Mouse (Mus musculus) mouse trophoblast stem cell (cell line): Measurements from ENCODE around the gene Rpl39.

Experiments
- in situ Hi-C, 2 experiments: fragments of 300-500 bp; cut with MseI, MboI; formaldehyde crosslinking; loops; 2 replicates in 1 of 2; 3 replicates in 1 of 2; pipeline ENCODE4 v1.15.1; 2025

The Rpl39 gene

DNA sequence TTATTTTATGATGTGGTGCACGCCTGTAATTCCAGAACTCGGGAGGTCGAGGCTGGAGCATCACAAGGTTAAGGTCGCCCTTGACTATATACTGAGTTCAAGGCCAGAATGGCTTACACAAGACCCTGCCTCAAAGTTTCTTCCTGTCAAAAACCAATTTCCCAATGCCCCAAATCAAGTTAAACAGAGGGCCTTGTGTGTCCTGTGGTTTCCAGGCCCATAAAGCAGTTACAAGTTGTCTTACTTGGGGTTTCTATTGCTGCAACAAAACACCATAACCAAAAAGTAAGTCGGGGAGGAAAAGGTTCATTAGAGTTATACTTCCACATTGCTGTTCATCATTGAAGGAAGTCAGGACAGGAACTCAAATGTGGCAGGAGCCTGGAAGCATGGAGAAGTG lies 16.4 kb downstream of the Rpl39 start:
- in situ Hi-C loops, result no loop called here

DNA sequence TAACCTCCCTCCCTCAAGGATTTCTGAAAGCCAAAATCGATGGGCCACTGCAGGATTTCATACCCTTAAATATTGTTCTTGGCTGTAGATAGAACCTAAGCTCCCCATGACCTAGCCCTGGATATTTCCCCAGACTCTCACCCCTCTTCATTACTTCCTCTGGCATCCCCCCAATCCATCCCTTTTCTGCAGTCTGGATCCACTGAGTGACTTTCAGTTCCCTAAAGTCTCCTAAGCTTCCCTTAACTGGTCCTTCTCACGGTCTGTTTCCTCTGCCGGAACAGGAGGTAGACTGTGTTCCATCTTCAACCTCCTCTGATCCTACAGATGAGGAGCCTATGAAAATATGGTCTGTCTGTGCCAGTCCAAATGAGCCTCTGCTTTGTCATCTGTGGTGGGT lies 17.9 kb downstream of the Rpl39 start:
- in situ Hi-C loops, result no loop called here

- in situ Hi-C loops, result no loop called here
Observed at GRCm38 (mm10) chrX:37063902-37064301, 21.3 kb downstream of the Rpl39 start.

GRCm38 (mm10) chrX:37048890-37049823 lies 36.0 kb downstream of the Rpl39 start:
- in situ Hi-C loops, result no loop called here

GRCm38 (mm10) chrX:37048066-37048889 lies 36.9 kb downstream of the Rpl39 start, which contains the start of gene Sowahd:
Gene Sowahd (plus strand): TSS chrX:37048845.
- in situ Hi-C loops, result no loop called here

- in situ Hi-C loops, result no loop called here
Observed at GRCm38 (mm10) chrX:37042726-37043125, 42.5 kb downstream of the Rpl39 start.
